Mouse (Mus musculus): ENCODE measurements around the gene Cd300c.

GRCm38 (mm10) chr11:114922439-114922838 lies 46.5 kb downstream of the Cd300c start:
- TF ChIP-seq CTCF (IDR thresholded peaks at IDR 0.05; ENCODE audit: insufficient read depth, low read length) (no peak), POLR2A (IDR thresholded peaks at IDR 0.05; ENCODE audit: borderline replicate concordance, extremely low read depth, low read depth, low read length) (no peak)

All from lung, adult 2 months (tissue).